Mouse (Mus musculus): ENCODE measurements around the gene Lefty2. TPM values are rescaled to one million over a fixed set of nuclear protein-coding genes. Genes with fewer than 3 reads are reported as not detected.

Lefty2 gene
- polyA plus RNA-seq, 1 experiment from 2014 or later = not detected

DNA sequence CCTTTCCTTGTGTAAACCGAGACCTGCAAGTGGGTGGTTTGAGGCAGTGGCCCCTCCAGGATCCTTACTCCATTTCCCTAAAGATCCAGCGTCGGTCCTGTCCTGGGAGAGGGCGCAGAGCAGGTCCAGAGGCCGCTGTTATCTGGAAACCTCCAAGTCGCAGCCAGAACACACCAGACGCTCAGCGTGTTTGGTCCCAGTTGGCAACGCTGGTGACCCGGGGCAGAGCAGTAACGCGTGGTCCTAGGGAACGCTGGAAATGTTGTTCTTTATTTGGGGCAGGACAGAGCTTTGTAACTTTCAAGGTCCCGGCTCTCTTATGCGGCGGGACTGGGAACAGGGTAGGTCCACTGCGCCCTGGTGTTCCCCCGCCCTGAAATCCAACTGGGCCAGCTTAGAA lies 48.8 kb downstream of the Lefty2 start:
- H3K4me1 ChIP-seq (replicated peaks; ENCODE audit: control insufficient read depth, insufficient read depth, low read length) = peaks cover 10% of the 10 kb centered on the region; the same call in 1 of the 2 replicates
- H3K27me3 ChIP-seq (replicated peaks; ENCODE audit: control insufficient read depth, insufficient read depth, low read length) = no peaks in the 10 kb centered on the region

DNA sequence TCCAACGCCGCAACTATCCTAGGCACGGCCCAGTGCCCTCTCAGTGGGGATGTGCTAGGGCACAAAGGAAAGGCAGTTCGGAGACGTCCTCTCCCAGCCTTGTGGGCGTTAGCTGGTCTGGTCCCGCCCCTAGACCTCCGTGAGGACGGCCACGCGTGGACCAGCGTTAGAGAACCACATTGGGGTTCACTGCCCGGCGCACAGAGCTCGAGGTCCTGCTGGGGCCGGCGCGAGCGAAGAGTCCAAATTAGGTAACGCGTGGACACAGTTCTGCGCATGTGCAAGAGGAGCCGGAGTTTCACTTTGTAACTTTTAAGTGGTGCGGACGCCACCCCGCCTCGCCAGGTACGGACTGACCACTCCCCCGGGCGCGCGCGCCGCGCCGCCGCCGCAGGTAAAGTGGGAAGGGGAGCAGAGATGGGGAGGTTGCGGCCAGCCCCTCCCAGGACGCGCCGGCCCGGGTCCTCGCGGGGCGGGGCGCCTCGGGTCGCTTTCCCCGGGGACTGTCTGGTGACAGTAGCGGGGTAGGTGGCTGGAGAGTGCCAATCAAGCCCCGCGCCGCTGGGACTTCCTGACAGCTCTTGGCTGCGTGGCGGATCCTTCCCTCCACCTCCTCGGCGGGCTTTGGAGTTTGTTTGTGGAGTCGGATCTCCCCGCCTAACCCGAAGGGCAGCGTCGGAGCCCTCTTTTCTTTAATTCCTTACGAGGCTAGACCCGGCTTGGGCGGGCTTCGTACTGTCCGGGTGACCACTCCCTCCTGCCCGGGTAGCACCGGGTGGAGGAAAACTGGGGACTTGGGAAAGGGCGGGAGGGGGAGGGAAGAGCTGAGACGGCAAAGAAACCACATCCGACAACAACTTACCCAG lies 49.5 kb downstream of the Lefty2 start, which contains the start of gene Tmem63a:
Gene Tmem63a (plus strand): TSS at position 179 of the 866 bp plus-strand sequence.
- Histone ChIP-seq H3K4me1 (replicated peaks; ENCODE audit: control insufficient read depth, insufficient read depth, low read length) (peaks cover 7% of the 10 kb centered on the region; the same call in 1 of the 2 replicates), H3K4me3 (ENCODE audit: low read depth, low read length) (peak within 1 kb of the TSS; percentile 78), H3K27ac (ENCODE audit: low read depth, low read length) (peak within 1 kb of the TSS; percentile 76), H3K4me2 (replicated peaks; ENCODE audit: low read depth) (peak within 1 kb of the TSS; percentile 78), H3K9me3 (ENCODE audit: control insufficient read depth) (no peaks in the 10 kb centered on the region), H3K27me3 (replicated peaks; ENCODE audit: control insufficient read depth, insufficient read depth, low read length) (no peaks in the 10 kb centered on the region), H3K9ac (ENCODE audit: low read depth, low read length) (peak within 1 kb of the TSS; percentile 74), H3K36me3 (ENCODE audit: control insufficient read depth, insufficient read depth) (0 out of 2 replicates have a peak, but pooled peaks cover 4% of the 10 kb centered on the region)
- peak; percentile 55 for ATAC-seq
- no peak for TF ChIP-seq CTCF (IDR thresholded peaks at IDR 0.05; ENCODE audit: low read depth)
- under 1% methylated on average over 73 of the region's 73 CpGs for WGBS

More for the DNA sequence above, 48.8 kb downstream of the Lefty2 start:
- Histone ChIP-seq H3K27ac (ENCODE audit: low read depth, low read length) (peak overlapping the region; percentile 76), H3K36me3 (ENCODE audit: control insufficient read depth, insufficient read depth) (0 out of 2 replicates have a peak, but pooled peaks cover 4% of the 10 kb centered on the region), H3K9ac (ENCODE audit: low read depth, low read length) (peak overlapping the region; percentile 74), H3K4me3 (ENCODE audit: low read depth, low read length) (peak overlapping the region; percentile 78), H3K4me2 (replicated peaks; ENCODE audit: low read depth) (peak overlapping the region; percentile 78), H3K9me3 (ENCODE audit: control insufficient read depth) (no peaks in the 10 kb centered on the region)
- no peak for ATAC-seq
- TF ChIP-seq CTCF (IDR thresholded peaks at IDR 0.05; ENCODE audit: low read depth) = no peak
- WGBS = 3% methylated on average over 18 of the region's 18 CpGs

DNA sequence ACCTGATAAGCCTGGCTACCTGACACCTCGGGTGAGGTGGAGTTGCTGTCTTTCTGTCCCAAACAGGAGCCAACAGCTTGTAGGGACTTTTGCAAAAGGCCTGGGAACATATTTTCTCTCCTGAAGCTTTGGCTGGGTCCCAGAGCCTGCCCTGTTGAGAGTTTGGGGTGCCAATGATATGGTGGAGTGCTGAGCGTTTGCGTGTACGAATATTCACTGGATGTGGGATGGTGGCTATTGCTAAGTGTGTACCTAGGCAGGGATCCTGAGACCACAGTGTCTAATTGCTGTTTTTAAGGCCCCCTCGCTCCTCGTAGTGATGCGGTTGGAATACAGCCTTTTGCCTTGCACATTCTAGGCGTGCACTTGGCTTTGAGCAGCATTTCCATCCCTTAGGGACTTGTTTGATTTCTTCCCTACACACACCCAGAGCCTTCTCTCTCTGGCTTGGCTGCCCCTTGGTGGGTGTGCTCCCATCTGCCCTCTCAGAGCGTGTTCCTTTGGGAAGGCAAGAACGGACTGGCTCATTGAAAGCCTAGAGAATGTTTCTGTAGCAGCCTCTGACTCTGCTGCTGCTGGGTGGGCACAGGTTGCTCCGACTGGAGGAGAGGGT lies 50.2 kb downstream of the Lefty2 start:
- Histone ChIP-seq H3K4me3 (ENCODE audit: low read depth, low read length) (peak overlapping the region; percentile 78), H3K4me1 (replicated peaks; ENCODE audit: control insufficient read depth, insufficient read depth, low read length) (peaks cover 7% of the 10 kb centered on the region; the same call in 1 of the 2 replicates), H3K9me3 (ENCODE audit: control insufficient read depth) (no peaks in the 10 kb centered on the region), H3K36me3 (ENCODE audit: control insufficient read depth, insufficient read depth) (peaks cover 4% of the 10 kb centered on the region; the same call in 1 of the 2 replicates), H3K4me2 (replicated peaks; ENCODE audit: low read depth) (peak overlapping the region; percentile 78), H3K27me3 (replicated peaks; ENCODE audit: control insufficient read depth, insufficient read depth, low read length) (no peaks in the 10 kb centered on the region), H3K27ac (ENCODE audit: low read depth, low read length) (no peak overlapping the region), H3K9ac (ENCODE audit: low read depth, low read length) (peak overlapping the region; percentile 74; the same call in 1 of the 2 replicates)
- ATAC-seq = no peak
- WGBS = 54% methylated on average over 11 of the region's 11 CpGs
- TF ChIP-seq CTCF (IDR thresholded peaks at IDR 0.05; ENCODE audit: low read depth) = no peak

DNA sequence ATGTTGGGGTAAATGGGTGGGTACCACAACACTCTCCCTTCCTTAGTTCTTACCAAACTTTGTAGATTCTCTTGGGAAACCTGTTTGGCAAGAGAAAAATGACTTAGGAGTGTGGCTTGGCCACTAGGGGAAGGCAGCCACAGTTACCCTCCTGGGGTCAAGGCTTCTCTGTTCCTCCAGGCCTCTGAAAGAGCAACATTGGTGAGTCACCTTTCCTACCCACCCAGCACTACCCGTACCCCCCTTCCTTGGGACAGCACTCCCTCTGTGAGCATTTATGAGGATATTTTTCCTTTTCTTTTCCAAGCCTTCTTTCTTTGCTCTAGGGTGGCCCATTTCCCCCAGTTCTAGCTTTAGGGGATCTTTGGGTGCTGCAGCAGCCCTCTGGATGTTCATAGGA lies 51.0 kb downstream of the Lefty2 start:
- no peaks in the 10 kb centered on the region for H3K9me3 ChIP-seq (ENCODE audit: control insufficient read depth)

DNA sequence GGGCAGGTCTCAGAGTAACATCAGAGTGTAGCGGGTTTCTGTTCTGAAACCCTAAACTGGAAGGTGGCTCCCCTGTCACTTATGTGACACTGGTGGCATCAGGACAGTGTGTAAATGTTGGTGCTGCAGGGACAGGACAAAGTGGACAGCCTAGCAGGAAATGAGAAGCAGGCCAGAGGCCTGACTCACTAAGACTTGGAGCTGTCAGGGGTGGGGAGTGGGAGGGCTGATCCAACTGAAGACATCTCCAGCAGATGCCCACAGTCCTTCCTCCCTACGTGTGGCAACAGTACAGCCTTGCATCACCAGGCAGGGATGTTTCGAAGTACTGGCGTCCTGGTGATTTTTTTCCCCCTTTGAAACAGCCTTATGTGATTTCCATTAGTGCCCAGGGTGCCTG lies 51.6 kb downstream of the Lefty2 start:
- TF ChIP-seq CTCF (IDR thresholded peaks at IDR 0.05; ENCODE audit: low read depth) = no peak
- no peak overlapping the region; the same call in 1 of the 2 replicates for H3K4me2 ChIP-seq (replicated peaks; ENCODE audit: low read depth)
- ATAC-seq = no peak
- no peak overlapping the region for H3K4me3 ChIP-seq (ENCODE audit: low read depth, low read length)
- H3K36me3 ChIP-seq (ENCODE audit: control insufficient read depth, insufficient read depth) = peaks cover 14% of the 10 kb centered on the region
- H3K9ac ChIP-seq (ENCODE audit: low read depth, low read length) = no peak overlapping the region
- no peaks in the 10 kb centered on the region for H3K9me3 ChIP-seq (ENCODE audit: control insufficient read depth)
- WGBS = 82% methylated on average over 4 of the region's 4 CpGs
- no peak overlapping the region for H3K27ac ChIP-seq (ENCODE audit: low read depth, low read length)
- peaks cover 7% of the 10 kb centered on the region; the same call in 1 of the 2 replicates for H3K4me1 ChIP-seq (replicated peaks; ENCODE audit: control insufficient read depth, insufficient read depth, low read length)
- H3K27me3 ChIP-seq (replicated peaks; ENCODE audit: control insufficient read depth, insufficient read depth, low read length) = no peaks in the 10 kb centered on the region

More for the DNA sequence above, 51.0 kb downstream of the Lefty2 start:
- H3K4me2 ChIP-seq (replicated peaks; ENCODE audit: low read depth) = no peak overlapping the region
- WGBS = 65% methylated on average over 1 of the region's 1 CpGs
- peaks cover 10% of the 10 kb centered on the region for H3K36me3 ChIP-seq (ENCODE audit: control insufficient read depth, insufficient read depth)
- peak; percentile 51 for TF ChIP-seq CTCF (IDR thresholded peaks at IDR 0.05; ENCODE audit: low read depth)
- no peak overlapping the region for H3K4me3 ChIP-seq (ENCODE audit: low read depth, low read length)
- H3K27ac ChIP-seq (ENCODE audit: low read depth, low read length) = no peak overlapping the region
- H3K4me1 ChIP-seq (replicated peaks; ENCODE audit: control insufficient read depth, insufficient read depth, low read length) = peaks cover 7% of the 10 kb centered on the region; the same call in 1 of the 2 replicates
- no peak overlapping the region for H3K9ac ChIP-seq (ENCODE audit: low read depth, low read length)
- no peaks in the 10 kb centered on the region for H3K27me3 ChIP-seq (replicated peaks; ENCODE audit: control insufficient read depth, insufficient read depth, low read length)
- ATAC-seq = no peak

Data from intestine, postnatal 0 days (tissue).